Mouse (Mus musculus) gastrocnemius, postnatal 14 days (tissue): ENCODE measurements around the gene Frs3. TPM values are rescaled to one million over a fixed set of nuclear protein-coding genes. Genes with fewer than 3 reads are reported as not detected.

Experiments used
- DNase-seq: peaks from one replicate; pipeline ENCODE4 v3.0.0; 2021; ENCODE audit warnings: mixed read lengths
- intact Hi-C: fragments of 180-260 bp; cut with DNase I; formaldehyde crosslinking; loops from one replicate; pipeline ENCODE4 v1.15.1; 2025; ENCODE audit warnings: low total_unique reads
- total RNA-seq, 2 experiments: library from RNA; stranded (reverse); gene quantifications; 2 replicates each; pipeline ENCODE4 v1.2.3; 2021

Gene Frs3
- total RNA-seq, 2 experiments from 2014 or later: 3.0 to 3.1 TPM

DNA sequence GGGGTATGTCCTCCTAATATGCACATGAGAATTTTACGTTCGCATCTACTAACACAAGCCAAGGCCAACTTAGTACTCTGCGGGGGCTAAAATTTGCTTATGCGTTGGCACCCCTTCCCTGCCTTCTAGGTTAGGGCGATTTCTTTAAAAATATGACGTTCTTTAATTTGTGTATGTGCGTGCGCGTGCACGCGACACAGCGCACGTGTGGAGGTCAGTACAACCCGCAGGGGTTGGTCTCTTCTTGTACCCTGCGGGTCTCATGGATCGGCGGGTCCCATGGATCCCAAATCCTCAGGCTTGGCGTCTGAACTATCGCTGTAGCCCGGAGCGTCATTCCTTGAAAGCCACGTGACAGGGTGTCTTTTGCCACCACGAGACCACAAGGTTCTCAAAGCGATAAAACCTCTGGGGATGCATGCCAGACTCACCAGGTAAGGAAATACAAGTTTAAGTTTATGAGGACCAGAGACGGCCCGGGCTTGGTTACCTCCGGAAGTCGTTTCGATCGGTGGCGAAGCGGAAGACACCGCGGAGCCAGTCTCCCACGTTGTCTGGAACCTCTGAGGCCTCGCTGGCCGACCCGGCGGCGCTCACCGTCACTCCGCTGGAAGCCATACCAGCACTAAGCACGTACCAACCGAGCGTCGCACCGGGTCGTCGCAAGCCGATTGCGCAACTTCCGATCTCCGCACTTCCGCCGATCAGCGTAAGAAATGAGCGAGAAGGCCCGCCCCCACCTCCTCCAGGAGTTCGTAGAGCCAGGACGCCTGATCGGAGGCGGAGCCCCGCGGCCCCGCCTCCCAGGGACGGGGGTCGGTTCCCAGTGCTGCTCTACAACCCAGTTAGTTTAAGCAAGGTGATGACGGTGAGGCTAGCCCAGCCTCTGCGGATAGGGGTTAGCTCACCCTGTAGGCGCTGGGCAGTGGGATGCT lies 1.2 kb upstream of the Frs3 start:
- peak; percentile 95 for DNase-seq
- intact Hi-C loops: no loop called here

DNA sequence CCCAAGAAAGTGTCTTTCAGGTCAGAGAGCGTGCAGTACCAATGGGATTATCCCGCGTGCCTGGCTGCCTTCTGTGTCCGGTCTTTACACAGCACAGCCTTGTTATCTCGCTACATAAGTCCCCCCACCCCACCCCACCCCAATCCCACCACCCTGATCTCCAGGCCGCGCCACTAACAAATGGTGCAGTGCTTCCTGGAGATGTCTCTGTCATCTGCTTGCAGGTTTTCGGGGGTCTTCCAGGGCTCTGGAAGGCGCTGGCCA lies 554 bp upstream of the Frs3 start, which contains the start of gene Tomm6:
TSS of gene Tomm6 (minus strand) at position 43 of the 264 bp plus-strand sequence.
- intact Hi-C loops: no loop called here
- no peak for DNase-seq

DNA sequence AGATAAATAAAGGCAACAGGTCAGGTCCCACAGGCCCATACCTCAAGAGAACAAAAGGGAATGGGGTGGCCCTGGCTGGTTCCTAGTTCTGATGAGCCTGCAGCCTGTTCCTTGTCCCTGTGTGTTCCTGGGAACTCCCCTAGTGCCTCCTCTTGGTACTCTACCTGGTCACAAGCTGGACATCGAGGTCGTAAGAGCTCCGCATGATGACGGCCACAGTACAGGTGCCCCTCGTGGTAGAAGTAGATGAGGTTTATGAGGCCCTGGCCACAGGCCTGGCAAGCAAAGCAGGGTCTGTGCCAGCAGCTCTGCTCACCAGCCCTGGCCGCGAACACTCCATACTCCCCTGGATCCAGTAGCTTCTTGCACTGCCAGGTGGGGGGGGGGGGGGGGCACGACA lies 1.1 kb downstream of the Frs3 start:
- intact Hi-C loops: loop anchor here (5.0 kb wide), 1 partner anchor 73 kb away; no protein-coding TSS in a partner anchor
- no peak for DNase-seq

DNA sequence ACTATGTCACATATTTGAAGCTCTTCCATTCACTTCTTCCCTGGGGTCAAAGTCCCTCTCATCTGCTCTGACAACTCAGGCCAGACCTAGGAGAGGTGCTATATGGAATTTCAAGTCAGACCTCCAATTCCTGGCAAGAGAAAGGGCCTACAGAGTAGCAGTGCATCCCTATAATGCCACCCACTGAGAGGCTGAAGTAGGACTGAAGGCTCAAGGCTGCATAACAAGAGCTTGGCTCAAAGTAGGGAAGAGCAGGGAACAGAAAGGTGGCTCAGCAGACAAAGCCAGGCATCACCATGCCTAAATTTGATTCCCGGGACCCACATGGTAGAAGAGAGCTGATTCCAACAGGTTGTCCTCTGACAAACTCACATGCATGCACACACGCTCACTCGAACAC lies 2.8 kb downstream of the Frs3 start:
- no peak for DNase-seq
- intact Hi-C loops: loop anchor here (5.0 kb wide), 1 partner anchor 74 kb away; no protein-coding TSS in a partner anchor

DNA sequence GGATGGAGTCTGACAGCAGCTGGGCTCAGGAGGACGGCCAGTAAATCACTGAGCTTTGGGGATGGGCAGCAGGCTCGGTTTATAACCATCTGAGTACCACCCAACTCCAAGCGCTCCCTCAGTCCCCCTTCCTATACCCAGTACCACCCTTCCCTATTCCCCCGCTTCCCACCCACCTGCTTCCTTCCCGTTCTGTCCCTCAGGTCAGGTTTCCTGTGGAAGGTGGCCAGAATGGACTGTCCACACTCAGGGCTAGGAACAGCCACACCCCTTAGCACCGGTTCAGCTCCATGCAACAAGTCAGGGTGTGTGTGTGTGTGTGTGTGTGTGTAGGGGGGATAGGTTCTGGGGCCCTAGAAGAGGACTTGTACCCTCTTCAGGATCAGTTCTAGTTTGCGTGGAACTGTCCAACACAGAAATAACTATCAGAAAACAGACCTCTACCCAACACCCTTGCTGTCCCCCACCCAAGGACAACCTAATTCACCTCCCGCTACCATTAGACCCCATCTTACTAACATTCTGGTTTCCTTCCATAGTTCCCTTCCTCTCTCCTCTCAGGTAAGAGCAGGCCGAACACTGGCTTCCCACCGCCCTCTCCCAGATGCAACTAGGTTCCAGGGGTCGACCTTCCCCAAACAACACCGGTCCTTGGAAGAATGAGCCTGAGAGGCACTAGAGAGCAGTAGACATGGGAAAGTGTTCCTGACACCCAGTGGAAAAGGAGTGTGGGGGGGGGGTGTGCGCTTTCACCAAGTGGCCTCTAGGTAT lies 5.0 kb downstream of the Frs3 start:
- intact Hi-C loops: loop anchor here (5.0 kb wide), 1 partner anchor 77 kb away; no protein-coding TSS in a partner anchor
- DNase-seq: no peak

DNA sequence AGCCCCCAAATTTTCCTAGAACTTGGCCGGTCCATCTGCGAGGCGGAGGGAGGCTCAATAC lies 5.4 kb downstream of the Frs3 start, which contains the start of gene Gm21981:
TSS of gene Gm21981 (minus strand) at position 14 of the 61 bp plus-strand sequence.
- intact Hi-C loops: loop anchor here (5.0 kb wide), 1 partner anchor 77 kb away; no protein-coding TSS in a partner anchor
- DNase-seq: no peak

DNA sequence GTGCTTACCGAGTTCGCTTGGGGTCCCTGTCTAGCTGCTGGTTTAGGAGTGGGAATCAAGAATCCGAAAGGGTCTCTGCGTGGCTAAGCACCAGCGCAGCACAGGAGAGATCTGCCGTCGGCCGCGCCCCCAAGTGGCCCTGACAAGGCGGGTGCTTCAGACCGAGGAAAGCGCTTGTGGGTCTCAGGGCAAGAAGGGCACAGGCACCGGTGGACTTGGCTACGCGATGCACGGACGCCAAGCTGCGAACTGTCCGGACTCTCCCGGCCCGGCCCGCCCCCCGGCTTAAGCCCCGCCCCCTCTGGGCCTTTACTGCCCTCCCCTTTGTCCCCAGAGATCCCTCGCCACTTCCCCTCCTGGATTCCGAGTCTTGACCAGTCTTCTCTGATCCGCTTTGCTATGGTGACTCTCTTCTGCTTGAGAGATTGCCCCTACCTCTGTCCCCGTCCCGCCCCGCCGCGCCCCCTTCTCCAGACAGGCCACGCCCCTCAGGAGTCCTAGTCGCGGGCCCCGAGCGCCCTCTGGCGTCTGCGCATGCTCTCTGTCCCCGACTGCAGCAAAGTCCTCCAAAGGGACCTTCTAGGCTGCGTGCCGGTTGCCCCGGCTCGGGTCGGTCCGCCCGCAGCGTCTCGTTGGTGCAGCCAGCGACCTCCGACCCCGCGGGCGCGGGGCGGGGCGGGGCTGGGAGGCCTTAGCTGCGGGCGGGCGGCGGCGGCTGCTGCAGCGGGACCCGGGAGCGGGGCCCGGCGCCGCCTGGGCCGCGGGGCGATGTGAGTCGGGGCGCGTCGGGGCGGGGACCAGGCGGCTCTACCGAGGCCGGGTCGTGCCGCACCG lies 5.9 kb downstream of the Frs3 start, which contains the start of gene Prickle4:
TSS of gene Prickle4 (minus strand) at position 234 of the 834 bp plus-strand sequence.
- intact Hi-C loops: loop anchor here (5.0 kb wide), 1 partner anchor 77 kb away; no protein-coding TSS in a partner anchor
- DNase-seq: peak; percentile 98

DNA sequence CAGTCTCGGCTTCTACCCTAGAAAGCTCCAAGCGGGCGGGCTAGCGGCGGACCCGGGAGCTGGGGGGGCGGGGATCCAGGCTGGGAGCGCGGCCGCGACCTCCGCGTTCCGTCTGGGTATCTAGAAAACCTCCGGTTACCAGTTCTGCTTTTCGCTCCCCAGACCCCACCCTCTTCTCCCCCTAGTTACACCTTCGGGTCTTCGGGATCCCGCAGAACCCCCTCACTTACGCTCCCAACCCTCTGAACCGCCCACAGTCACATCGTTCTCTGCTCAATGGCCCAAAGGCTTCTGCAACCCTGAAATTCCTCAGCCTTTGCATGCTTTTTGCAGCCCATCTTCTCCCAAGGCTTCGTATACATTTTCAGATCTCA lies 6.5 kb downstream of the Frs3 start:
- intact Hi-C loops: no loop called here
- no peak for DNase-seq

DNA sequence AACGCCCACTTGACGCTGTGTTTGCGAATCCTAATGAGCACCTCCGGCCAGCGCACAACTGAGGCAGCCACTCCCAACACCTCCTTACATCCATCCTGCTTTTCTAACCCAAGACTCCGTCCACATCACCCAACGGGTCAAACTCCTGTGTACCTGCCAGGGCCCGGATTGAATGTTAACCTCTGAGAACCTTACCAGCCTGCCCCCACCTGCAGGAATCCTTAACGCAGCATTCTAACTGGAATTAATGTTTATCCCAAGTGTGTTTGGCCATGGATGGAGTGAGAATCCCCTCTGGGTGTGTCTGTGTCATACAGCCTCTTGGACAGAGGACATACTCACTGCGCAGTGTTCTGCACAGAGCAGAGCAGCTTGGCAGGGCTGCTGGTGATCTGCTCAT lies 9.3 kb downstream of the Frs3 start:
- no peak for DNase-seq
- intact Hi-C loops: no loop called here

DNA sequence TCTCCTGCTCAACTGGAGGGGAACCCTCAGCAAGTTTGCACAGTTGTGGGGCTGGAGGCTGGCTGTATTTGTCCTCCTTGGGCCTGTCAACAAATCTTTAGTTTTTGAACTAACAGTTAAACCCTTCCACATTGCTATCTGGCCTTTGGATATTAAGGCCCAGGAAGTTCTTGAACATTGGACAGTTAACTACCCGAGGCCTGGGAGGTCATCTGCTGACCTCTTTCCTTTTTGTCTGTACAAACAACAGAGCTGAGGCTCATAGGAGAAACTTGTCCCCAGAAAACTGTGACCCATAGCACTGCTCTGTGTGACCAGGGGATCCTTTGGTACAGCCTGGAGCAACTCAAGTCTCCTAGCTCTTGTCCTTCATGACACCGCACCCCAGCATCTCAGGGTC lies 10.2 kb downstream of the Frs3 start:
- DNase-seq: no peak
- intact Hi-C loops: no loop called here

DNA sequence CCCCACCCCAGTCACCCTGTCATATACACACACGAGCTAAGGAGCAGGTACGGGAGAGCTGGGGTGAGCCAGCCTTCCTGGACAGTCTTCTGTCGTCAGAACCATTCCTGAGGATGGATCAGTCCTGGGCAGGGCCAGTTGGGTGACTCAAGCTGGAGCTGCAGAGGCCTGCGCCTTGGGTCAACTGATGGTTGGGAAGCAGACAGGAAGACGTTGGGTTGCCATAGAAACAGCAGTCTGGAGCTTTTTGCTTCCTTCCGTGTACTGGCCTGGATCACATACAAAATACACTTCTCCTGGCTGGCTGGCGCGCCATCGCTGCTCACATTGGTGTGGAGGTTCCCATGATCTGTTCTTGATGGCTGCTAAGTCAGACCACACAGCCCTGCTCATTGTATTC lies 13.0 kb downstream of the Frs3 start:
- no peak for DNase-seq
- intact Hi-C loops: no loop called here

DNA sequence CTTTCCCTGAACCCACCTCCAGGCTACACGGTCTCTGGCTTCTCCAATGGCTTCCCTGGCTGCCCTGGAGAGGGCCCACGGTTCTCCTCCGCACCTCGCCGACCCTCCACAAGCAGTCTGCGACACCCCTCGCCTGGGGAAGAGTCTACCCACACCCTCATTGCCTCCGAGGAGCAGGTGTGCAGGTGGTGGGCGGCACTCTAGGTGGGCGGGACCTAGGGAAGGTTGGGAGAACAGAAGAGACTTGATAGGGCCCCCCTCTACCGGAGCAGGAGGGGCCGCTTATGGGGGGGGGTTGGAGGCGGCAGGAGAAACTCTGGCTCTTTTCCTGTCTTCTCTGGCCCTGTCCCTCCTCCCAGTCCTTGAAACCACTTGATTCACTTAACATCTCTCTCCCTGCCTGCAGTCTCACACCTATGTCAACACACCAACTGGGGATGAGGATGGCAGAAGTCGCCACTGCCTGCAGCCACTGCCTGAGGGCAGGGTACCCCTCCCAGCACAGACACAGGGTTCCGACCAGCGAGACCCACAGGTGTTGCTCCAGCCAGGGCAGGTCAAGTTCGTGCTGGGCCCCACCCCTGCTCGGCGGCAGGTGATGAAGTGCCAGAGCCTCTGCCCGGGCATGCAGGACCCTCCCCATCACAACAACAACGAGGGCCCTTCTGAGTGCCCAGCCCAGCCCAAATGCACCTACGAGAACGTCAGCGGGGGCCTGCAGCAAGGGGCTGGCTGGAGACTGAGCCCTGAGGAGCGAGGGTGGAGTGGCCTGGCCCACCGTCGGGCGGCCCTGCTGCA lies 13.9 kb downstream of the Frs3 start:
- intact Hi-C loops: no loop called here
- DNase-seq: no peak

DNA sequence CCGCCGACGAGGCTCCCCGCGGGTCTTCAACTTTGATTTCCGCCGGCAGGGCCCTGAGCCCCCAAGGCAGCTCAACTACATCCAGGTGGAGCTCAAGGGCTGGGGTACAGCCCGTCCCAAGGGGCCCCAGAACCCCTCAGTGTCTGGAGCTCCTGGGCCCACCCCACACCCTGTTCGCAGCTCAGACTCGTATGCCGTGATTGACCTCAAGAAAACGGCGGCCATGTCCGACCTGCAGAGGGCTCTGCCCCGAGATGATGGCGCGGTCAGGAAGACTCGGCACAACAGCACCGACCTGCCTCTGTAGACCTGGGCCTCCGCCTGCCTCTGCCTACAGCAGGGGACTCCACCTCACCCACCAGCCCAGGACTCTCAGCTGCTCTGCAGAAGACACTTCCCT lies 14.7 kb downstream of the Frs3 start:
- no peak for DNase-seq
- intact Hi-C loops: no loop called here

DNA sequence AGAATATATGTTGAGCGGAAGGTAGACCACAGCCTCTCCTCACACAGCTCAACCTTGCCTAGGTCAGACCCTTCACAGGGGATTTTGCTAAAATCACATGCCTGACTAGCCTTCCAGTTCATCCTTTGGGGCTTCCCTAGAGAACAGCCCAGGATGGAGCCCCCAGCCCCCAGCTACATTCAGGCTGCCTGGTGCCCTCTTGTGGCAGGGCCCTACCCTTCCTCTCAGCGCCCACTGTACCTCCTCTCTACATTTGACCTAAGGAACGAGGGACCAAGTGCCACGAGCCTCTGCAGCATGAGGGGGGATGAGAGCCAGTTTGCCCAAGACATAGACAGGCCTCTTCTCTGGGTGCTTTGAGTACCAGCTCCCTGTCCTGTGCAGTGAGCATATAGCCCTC lies 15.9 kb downstream of the Frs3 start:
- intact Hi-C loops: no loop called here
- no peak for DNase-seq

DNA sequence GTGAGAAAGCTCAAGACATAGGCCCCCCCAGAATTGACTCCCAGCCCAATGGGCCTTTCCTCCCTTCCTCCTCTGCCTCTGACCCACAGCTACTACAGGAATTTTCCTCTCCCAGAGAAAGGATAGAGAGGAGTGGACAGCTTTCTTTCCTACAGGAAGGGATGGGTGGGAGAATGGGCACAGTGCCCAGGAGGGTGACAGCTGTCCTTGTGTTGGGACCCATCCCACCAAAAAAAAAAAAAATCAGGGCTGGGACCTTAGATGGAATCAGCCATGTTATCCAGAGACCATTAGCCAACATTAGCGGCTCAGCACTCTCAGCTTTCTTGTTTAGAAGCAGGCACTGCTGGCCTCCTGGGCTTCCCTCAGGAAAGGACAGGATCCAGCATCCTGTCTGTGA lies 17.4 kb downstream of the Frs3 start:
- DNase-seq: no peak
- intact Hi-C loops: no loop called here

DNA sequence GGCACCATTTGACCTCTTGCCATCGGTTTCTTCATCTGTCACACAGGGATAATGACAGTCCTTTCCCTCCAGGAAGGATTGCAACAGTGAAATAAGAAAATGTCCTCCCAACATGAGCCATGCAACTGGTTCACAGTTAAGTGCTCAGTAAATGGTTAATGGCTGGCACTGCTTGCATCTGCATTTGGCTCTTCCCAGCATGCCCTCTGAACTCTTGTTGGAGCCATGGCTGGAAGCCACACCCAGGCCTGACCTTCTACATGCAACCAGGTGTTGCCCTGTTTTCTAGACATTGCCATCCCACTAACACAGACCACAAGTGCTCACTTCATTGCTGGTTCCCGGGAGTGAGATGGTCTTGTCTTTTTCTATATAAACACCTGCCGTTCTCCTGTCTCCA lies 19.1 kb downstream of the Frs3 start:
- no peak for DNase-seq
- intact Hi-C loops: no loop called here

DNA sequence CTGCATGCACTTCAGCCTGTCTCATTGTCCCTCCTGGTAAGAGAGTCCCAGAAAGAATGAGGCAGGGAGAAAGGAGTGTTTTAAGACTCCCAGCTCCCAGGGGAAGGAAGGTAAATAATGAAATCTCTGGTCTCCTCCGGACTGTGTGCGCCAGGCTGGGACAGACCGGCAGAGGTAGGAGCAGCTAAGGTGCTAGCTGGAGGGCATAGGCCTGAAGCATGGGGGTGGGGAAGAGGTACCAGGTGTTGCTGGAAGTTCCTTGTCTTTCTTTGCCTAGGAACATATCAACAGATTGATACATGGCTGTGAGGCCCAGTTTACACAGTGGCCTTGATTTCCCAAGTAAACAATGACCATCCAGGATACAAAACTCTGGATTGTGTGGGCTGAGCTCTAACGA lies 20.1 kb downstream of the Frs3 start:
- intact Hi-C loops: no loop called here
- no peak for DNase-seq

DNA sequence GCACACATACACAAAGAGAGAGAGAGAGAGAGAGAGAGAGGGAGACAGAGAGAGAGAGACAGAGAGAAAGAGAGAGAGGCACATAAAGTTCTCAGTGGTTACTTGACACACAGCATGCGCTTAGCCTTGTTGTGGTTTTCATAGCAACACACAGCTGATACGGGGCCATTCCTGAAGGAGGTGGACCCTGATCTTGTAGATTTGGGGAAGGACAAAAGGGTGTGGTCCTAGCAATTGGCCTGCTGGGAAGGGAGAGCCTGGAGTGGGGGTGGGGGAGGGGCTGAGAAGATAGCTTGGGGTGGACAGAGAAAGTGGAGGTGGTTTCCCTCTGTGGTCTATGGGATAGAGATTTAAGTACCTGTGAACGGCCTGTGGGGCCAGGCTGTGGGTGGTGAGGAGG lies 21.2 kb downstream of the Frs3 start:
- intact Hi-C loops: no loop called here
- no peak for DNase-seq

DNA sequence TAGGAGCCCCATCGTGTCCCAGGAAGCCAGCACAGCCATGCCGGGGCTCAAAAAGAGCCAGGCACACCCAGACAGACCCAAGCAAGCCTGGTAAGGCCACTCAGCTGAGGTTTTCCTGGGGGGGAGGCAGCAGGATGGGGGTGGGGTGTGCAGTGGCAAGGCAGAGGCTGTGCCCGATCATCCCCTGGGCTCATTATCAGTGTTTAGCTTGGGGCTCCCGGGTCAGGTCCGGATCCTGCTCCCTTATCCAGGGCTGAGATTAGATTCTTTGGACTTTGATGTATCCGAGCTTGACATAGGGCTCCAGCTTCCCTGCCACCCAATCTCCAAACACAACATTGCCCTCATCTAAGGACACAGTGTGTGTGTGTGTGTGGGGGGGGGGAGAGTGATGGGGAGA lies 23.1 kb downstream of the Frs3 start:
- intact Hi-C loops: no loop called here
- DNase-seq: no peak
